Mouse (Mus musculus): ENCODE results near the gene Chrm4.

Gene Chrm4

DNA sequence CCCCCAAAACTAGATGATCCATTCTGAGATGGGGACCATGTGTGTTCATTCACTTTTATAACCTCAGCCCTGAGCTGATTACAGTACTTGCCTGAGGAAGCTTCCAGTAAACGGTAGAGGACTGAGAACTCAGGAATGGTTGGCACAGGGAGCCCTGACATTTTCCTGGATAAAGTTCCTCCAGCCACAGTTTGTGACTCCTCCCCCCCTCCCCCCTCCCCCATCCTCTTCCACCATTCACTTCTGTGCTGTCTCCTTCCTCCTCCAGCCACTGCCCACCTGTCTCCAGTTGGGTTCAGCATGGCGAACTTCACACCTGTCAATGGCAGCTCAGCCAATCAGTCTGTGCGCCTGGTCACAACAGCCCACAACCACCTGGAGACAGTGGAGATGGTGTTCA lies at the start of gene Chrm4:
TSS of gene Chrm4 (plus strand) at position 301 of the 400 bp plus-strand sequence.
- in situ Hi-C loops (cut with MboI; ENCODE audit: low sequenced_read_pairs): loop anchor here (10.0 kb wide), 1 partner anchor 142 kb away; no protein-coding TSS in a partner anchor

DNA sequence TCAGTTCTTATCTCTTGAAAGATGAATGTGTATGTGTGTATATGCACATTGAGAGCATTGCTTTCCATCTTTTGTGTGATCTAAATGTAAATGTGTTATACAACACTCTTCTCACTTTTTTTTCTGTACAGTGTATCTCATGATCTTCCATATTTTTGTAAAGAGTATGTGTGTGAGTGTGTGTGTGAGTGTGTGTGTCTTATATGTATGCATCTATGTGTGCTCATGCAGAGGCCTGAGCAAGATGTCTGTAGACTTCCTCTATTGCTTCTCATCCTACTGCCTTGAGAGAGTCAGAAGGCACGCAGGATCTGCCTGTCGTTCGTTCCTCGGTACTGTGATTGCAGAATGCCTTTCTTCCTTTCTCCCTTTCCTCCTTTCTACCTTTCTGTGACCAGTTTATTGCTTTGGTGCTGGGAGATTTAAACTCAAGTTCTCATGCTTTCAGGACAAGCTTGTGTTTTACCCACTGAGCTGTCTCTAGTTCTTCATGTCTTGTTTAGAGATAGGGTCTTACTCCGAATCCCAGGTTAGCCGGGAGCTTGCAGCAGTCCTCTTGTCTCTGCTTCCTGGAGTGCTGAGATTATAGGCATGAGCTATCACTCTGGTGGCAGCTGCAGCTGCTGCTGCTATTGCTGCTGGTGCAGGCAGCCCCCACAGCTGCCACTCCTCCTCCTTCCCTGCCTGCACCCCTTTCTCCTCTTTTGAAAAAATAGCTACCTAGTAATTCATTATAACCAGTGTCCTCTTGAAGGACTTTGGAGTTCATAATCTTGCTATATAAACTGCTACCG lies 48.5 kb upstream of the Chrm4 start:
- in situ Hi-C loops (cut with MboI; ENCODE audit: low sequenced_read_pairs): no loop called here

GRCm38 (mm10) chr2:91883961-91884360 lies 43.1 kb upstream of the Chrm4 start:
- in situ Hi-C loops (cut with MboI; ENCODE audit: low sequenced_read_pairs): no loop called here

DNA sequence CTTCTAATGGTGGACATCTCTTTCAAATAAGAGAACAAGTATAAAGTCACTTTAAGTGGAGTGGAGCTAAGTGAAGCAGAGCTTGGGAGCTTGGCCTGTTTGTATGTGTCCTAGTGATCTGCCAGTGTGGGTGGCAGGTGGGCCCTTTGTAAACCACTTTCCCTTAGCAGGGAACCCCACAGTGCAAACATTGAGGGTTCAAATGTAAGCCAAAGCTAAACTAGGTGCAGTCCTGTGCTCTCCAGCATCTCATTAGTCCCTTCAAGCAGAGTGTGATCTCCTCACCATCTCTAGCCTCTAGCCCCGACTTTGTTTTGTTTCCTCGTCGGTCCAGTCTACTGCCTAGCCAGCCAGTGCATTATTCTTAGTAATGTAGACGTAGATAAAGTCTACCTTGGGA lies 42.4 kb upstream of the Chrm4 start:
- in situ Hi-C loops (cut with MboI; ENCODE audit: low sequenced_read_pairs): no loop called here

DNA sequence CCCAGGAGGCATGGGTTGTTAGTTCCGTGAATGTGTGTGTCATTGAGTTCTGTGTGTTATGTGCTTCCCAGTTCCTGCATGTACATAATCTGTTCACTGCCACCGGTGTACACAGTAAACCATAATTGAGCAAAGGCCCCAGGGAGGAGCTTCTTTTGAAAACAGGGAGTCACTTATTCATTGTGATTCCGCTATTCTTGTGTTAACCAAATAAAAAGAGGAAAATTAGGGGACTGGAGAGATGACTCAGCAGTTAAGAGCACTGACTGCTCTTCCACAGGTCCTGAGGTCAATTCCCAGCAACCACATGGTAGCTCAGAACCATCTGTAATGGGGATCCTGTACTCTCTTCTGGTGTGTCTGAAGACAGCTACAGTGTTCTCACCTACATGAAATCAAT lies 32.3 kb upstream of the Chrm4 start:
- in situ Hi-C loops (cut with MboI; ENCODE audit: low sequenced_read_pairs): no loop called here

DNA sequence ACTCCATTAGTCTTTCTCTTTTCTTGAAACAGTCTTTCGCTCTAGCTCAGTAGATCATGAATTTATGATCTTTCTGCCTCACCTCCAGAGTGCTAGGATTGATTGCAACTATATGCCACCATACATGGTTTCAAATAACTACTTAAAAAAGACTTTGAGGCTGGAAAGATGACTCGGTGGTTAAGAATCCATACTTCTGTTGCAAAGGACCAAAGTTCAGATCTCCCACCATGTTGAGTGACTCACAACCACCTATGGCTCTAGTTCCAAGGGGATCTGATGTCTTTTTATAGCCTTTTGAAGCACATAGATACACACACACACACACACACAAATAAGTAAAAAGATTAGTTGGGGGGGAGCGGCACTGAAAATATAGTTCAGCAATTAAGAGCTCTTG lies 31.6 kb upstream of the Chrm4 start:
- in situ Hi-C loops (cut with MboI; ENCODE audit: low sequenced_read_pairs): no loop called here

DNA sequence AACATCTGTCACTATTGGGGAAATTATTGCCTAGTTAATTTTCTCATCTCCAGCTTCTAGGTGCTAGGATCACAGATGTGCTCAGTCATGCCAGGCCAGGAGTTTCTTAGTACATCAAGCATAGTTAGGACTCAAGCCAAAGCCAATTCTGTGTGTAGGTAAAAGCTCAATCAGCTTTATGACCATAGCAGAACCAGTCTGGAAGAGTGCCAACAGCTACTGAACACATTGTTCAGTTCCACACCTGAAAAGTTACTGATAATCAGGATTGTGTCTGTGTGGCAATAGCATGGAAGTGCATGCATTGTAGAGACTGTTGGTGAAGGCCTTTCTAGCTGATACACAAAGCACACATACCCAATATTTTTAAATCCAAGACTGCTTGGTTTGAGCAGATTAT lies 29.1 kb upstream of the Chrm4 start:
- in situ Hi-C loops (cut with MboI; ENCODE audit: low sequenced_read_pairs): no loop called here

DNA sequence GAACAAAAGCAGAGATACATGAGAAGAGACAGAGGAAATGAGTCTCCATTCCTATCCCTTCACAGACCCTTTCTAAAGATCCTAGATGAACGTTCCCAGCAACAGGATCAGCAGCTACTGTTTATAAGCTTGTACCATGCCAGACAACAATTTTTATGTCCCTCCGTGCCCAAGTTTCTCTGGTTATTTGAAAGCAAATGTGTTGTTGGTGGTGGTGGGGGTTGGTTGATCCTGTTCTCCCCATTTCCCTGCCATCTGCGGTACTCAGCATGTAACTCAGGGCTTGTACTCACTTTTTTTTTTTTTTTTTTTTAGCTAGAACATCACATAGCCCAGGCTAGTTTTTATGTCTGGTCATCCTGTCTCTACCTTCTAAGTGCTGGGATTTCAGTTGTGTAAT lies 27.9 kb upstream of the Chrm4 start:
- in situ Hi-C loops (cut with MboI; ENCODE audit: low sequenced_read_pairs): no loop called here

GRCm38 (mm10) chr2:91900431-91900830 lies 26.6 kb upstream of the Chrm4 start:
- in situ Hi-C loops (cut with MboI; ENCODE audit: low sequenced_read_pairs): no loop called here

- in situ Hi-C loops (cut with MboI; ENCODE audit: low sequenced_read_pairs): no loop called here
Measured at GRCm38 (mm10) chr2:91902336-91902735, 24.7 kb upstream of the Chrm4 start.

- in situ Hi-C loops (cut with MboI; ENCODE audit: low sequenced_read_pairs): no loop called here
Measured at GRCm38 (mm10) chr2:91903171-91903925, 23.7 kb upstream of the Chrm4 start.

DNA sequence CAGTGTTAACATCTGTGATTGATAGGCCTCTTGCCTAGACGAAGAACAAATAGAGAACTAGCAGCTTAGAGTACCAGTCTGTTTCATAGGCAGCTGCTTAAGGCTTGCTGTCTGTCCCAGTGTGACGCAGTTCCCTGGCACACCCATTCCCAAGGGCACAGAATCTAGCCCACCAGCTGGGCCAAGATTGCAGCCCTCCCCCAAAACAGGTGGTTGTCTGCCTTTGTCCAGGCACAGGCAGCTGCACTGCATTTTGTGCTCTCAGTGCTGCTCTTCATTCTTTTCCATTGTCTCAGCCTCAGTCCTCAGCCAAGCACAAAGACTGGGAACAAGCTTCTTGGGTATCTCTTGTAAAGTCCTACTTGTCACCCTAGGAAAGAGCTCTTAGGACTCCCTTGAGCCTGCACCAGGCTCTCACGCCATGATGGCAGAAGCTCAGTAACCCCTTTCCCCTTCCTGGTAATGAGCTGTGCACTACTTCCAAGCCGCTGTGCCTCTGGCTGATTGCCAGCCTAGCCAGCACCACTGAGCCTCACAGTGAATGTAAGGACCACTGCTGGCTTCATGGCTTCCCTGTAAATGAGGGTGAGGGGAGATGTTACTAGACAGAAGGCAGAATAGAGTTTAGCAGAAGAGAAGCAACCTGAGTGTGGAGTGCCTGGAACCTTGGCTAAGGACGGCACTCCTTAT lies 22.3 kb upstream of the Chrm4 start:
- in situ Hi-C loops (cut with MboI; ENCODE audit: low sequenced_read_pairs): no loop called here

- in situ Hi-C loops (cut with MboI; ENCODE audit: low sequenced_read_pairs): no loop called here
Measured at GRCm38 (mm10) chr2:91906141-91906540, 20.9 kb upstream of the Chrm4 start.

- in situ Hi-C loops (cut with MboI; ENCODE audit: low sequenced_read_pairs): no loop called here
Measured at GRCm38 (mm10) chr2:91912616-91913015, 14.4 kb upstream of the Chrm4 start.

DNA sequence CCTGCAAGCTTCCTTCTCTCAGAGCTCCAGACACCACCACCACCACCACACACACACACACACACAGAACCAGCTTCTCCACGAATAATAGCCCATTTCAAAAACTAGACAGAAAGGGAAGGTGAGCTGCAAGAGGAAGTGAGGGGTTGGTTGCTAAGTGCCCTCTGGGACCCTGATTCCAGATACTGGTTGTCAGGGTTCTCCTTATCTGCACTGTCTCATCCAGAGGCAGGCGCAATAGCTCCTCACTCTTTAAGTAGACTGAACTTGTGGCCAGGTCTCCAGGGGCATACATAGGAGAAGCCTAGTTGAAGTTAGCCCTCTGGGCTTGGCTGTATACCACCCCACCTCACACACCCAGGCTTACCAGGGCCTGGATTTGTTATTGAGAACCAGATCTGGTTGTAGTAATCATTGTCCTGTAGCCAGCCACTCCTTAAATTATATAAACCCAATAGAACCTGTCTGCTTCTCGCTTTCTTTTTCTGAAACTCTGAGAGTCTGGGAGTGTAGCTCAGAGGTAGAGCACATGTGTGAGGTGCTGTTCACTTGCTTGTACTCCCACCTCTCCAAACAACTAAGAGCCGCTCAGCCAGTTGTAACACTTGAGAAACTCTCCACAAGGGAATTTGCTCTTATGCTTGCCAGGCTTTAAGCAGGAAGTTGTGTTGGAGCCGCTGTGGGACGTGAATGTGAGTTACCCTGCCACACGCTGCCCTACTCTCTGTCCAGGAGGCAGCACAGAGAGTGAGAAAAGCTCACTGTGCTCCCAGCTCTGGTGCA lies 13.5 kb upstream of the Chrm4 start:
- in situ Hi-C loops (cut with MboI; ENCODE audit: low sequenced_read_pairs): no loop called here

- in situ Hi-C loops (cut with MboI; ENCODE audit: low sequenced_read_pairs): no loop called here
Measured at GRCm38 (mm10) chr2:91916346-91916977, 10.6 kb upstream of the Chrm4 start.

DNA sequence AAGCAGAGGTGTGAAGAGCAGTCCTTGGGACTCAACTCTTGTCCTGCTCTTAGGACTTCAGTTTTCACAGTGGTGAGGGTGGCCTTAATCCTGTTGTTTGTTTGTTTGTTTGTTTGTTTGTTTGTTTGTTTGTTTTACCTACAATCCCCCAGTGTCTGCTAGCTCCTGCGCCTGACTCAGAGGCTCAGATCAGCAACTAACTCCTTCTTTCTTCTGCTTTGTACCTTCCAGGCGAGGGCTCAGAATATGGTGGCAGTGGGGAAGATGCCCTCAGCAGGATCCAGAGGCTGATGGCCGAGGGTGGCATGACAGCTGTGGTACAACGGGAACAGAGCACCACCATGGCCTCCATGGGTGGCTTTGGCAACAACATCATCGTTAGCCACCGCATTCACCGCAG lies 10.0 kb upstream of the Chrm4 start:
- in situ Hi-C loops (cut with MboI; ENCODE audit: low sequenced_read_pairs): no loop called here

GRCm38 (mm10) chr2:91920130-91920529 lies 6.9 kb upstream of the Chrm4 start:
- in situ Hi-C loops (cut with MboI; ENCODE audit: low sequenced_read_pairs): loop anchor here (10.0 kb wide), 1 partner anchor 135 kb away; no protein-coding TSS in a partner anchor

GRCm38 (mm10) chr2:91921181-91921789 lies 5.8 kb upstream of the Chrm4 start:
- in situ Hi-C loops (cut with MboI; ENCODE audit: low sequenced_read_pairs): loop anchor here (10.0 kb wide), 1 partner anchor 136 kb away; no protein-coding TSS in a partner anchor

All from CH12F3 (cell line).